Mouse (Mus musculus) lung, adult 18-20 months (tissue): ENCODE data around the gene Prrt2.

Experiments
- DNase-seq, 2 experiments: peaks; one replicate each; pipeline ENCODE4 v3.0.0; 2022; ENCODE audit warnings: mixed read lengths in 2 of 2

The Prrt2 gene

DNA sequence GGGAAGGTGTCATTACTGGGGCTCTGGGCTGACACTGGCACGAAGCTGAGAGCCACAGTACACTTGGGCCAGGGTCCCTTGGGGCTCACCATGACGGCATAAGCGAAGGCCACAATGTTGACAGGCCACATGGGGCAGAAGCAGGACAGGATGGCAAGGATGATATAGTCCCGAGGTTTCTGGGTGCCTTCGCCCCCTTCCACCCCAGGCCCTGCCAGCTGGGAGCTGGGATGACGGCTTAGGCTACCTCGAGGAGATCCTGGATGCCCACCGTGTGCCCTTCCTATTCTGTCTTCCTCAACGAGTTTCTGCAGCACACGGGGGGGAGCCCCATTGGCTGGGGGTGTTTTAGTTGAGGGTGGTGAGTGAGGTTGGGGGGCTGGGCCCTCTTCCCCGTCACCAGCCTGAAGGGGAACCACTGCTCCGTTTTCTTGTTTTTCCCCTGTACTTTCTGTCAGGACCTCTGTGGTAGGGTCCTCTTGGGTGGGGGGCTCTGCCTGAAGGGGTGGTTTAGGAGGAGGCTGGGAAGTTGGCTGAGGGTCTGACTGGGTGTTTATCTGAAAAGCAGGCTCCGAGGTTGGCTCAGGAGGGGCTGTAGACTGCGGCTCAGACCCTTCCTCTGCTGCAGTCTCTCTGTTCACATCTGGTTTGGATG is 1.6 kb downstream of the Prrt2 start:
- DNase-seq = no peak

DNA sequence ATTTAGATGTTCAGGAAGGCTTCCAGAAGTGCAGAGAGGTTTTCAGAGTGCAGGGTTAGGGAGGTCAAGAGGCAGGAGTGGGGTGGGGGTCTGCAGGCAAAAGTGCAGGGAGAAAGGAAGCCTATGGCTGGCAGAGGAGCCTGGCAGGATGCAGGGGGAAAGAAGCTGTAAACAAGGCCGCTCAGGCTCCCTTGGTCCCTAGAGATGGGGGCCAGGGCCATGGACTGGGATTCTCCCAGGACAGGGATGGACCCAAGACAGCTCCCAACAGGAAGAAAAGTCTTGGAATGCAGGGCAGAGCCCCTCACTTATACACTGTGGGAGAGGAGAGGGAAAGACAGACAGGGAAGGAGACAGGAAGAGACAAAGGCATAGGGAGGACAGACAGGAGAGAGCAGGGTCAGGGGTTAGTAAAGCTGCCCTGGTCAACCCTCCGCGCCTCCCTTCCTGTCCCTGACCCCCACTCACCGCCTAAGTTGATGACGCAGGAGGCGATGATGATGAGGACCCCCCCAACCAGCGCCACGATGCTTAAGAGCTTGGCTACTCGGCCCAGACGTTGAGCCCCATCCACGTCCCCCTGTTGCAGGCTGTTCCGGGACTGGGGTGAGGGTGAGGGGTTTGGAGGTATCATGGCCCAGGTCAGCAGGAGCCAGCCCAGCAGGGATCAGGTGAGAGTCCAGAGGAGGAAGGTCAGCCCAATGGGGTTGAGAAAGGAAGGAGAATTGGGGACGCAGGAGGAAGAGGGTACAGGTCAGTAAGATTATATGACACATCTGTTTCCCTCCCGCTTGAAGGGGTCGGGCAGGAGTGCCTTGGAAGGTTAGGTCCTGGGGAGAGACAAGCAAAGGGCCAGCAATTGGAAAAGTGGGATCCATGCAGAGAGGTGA is 2.4 kb downstream of the Prrt2 start:
- DNase-seq = no peak

DNA sequence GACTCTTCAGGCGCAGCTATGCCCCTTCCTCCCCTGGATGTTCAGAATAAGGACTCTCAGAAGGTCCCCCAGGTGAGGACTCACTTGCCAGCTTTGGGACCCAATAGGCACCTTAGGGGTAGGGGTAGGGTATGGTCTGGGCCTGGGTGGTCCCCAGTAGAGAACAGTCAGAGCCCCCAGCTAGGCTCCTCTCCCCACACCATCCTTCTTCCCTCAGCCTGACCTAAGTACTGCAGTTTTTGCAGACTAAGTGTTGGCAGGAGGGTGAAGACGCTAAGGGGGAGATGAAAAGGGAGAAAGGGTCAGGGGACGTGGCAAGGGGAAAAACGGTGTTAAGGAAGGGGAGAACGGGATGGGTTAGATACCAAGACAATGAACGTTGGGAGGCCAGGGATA is 3.1 kb downstream of the Prrt2 start:
- no peak for DNase-seq

DNA sequence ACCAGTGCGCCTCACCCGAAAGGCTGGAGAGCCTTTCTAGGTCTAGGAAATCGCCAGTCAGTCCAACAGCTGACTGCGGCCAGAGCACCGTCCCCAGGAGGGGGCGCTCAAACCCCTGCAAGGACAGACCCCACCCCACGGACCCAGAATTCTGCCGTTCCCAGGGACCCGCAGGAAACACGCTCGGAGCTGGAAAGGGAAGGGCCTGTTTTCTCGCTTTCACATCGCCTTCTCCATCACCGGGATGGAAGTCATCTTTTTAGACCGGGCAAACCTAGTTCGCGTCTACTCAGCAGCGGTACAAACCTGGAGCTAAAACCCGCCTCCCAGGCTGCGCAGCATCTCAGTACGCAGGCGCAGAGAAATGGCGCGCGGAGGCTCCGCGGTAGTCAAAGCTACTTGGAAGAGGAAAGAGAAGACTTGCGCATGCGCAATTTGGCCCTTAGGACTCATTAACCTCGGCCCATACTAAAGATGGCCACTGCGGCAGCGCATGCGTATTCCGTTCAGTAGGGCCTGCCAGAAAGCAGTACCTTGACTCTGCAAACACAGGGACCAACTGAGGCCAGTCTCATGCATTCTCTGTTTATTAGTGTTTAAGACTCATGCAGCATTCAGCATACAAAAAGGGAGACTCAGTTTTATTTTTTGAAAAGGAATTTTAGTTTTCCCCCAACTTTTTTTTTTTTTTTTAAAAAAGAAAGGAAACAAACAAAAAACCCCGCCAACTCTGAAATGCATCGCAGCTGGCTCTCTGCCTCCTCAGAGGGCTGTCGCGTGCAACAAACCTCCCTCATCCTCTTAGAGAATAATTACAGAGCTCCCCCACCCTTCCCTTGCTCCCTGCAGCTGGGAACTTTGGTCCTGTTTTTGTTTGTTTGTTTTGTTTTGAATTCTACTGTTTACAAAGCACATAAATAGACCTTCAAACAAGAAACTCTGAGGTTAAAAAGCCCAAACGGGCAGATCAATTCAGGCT is 3.8 kb downstream of the Prrt2 start, which contains the start of gene Pagr1a:
TSS of gene Pagr1a (minus strand) at position 382 of the 979 bp plus-strand sequence.
- peak; percentile 98 for DNase-seq

DNA sequence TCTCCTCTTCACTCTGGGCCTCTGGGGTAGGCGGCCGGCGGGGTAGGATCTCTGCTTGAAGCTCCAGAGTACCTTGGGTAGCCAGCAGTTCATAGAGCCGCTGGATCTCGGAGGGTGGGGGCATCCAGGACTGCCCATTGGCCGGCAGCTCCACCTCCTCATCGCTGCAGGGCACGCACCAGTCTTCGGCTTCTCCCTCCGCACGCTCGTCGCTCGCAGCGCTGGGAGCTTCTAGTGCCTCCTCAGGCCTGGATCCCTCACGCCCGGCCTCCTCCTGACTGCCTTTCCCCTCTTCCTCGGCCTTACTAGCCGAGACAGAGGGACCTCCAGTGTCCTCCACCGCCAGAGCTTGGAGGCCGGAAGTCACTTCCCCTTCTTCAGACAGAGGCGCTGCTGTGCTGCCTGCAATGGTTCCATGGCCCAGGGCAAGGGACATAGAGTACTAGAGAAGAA is 4.5 kb downstream of the Prrt2 start:
- peak in 1 of 2 experiments; percentile 70 for DNase-seq

DNA sequence TGATC is 4.7 kb downstream of the Prrt2 start, which contains the start of gene Pagr1b:
TSS of gene Pagr1b (minus strand) at position 4 of the 5 bp plus-strand sequence.
- DNase-seq = no peak

DNA sequence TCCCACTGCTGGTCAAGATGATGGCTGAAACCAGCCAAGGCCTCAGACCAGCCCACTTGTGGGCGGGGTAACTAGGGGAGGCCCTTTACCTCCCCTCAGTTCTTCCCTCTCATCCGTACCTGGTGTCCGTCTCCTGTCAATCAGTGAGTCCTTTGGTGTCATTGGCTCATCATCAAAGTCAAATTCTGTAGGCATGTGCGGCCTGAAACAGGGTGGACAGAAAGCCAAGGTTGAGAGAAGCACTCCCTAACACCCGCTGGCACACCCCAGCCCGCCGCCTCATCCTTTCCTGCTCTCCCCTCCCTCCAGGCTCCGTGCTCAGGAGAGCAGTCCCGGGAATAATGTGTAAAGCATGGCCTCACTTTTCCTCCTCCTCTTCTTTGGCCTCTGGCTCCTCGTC is 4.9 kb downstream of the Prrt2 start:
- peak; percentile 54 to 59 for DNase-seq

DNA sequence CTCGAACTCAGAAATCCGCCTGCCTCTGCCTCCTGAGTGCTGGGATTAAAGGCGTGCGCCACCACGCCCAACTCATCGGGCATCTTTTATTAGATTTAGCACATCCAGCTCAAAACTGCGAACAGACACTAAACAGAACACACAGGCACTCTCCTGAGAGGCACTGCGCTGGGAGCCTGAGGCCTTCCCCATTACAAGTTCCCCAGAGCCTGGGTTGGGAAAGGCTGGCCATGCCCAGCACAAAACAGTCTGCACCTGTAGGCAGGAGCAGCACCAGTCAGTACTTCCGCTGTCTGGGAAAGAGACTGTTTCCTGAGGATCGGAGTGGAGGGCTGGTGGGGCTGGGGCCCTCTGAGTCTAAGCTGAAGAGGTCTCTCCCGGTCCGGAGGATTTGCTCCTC is 6.0 kb downstream of the Prrt2 start:
- DNase-seq = no peak

DNA sequence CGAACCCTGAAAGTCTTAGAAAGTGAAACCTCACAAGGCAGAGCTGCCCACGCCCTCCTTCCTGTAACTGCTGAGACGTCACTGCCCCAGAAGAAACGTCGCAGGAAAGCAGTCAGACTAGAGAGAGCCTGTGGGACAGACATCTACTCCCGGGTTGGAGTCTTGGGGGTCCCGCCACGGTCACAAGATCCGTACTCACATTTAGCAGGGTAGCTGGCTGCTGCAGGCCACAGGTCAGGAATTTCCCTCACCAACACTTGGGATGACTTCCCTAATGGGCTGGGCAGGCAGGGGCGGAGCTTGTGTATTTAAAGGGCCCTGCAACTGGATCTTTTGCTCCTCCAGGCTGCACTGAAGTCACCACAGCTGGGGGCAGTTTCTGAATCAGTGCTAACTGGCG is 6.7 kb downstream of the Prrt2 start, which contains the start of gene Mvp:
TSS of gene Mvp (minus strand) at position 302 of the 400 bp plus-strand sequence.
- peak; percentile 83 to 86 for DNase-seq

DNA sequence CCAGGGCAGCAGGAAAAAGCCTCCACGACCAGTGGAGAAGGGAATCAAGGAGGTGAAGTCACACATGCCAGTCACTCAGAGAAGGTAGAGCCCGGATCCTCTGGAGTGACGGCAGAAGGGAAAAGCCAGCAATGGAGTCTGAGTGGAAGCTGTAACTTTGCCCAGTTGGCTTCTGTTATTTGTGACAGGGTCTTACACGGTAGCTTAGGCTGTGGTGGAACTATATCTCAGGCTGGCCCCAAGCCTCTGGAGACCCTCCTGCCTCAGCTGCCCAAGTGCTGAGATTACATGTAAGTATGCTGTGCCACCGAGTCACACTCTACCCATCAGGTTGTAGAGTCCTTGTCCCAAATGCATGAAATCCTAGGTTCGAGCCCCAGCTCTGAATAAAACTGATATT is 7.6 kb downstream of the Prrt2 start:
- no peak for DNase-seq

DNA sequence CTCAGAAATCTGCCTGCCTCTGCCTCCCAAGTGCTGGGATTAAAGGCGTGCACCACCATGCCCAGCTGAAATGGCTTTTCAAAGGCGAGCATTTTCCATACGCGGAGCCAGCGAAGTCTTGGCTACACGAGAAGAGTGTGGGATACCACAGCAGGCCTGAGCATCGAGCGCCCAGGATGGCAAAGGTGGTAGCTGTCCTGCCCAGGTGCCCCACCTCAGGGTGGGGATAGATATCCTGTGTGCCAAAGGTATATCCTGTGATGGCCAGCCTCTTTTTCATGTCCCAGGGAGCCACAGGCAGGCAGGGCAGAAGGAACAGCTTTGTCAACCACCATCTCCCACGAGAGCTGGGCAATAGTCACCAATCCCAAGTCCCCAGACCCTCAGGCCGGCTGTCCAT is 8.2 kb downstream of the Prrt2 start:
- no peak for DNase-seq

DNA sequence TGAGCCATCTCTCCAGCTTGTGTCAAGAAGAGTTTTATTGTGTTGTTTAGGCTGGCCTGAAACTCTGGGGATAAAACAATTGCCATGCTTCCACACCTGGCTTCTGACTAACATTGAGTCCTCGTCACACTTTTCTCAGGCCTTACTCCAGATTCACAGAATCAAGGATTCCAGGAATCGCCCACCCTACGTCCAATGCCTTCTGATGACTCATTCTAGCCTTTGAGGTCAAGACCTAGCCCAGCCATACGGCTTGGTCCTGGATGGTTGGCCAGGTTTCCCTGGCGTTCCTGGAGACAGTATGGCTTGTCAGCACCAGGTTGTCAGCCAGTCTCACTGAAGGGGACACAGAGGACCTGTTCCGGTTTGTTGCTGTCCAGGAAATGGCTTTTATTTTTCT is 8.6 kb downstream of the Prrt2 start:
- no peak for DNase-seq

DNA sequence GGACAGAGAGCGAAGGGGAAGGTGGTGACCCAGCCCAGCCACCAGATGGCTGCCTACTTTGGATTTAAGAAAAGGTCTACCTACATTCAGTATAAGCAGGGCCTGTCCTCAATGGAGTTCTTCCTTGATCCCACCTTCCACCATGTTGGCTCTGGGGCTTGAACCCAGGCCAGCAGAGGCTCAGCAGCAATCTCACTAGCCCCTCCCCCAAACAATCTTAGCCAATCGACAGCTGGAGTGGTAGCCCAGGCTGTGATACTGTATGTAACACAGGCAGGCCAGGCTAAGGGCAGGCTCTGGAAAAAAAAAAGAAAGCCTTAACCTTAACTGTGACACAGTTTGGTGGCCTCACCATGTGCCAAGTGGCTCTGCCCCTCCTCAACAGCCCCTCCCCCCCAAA is 9.3 kb downstream of the Prrt2 start:
- no peak for DNase-seq

DNA sequence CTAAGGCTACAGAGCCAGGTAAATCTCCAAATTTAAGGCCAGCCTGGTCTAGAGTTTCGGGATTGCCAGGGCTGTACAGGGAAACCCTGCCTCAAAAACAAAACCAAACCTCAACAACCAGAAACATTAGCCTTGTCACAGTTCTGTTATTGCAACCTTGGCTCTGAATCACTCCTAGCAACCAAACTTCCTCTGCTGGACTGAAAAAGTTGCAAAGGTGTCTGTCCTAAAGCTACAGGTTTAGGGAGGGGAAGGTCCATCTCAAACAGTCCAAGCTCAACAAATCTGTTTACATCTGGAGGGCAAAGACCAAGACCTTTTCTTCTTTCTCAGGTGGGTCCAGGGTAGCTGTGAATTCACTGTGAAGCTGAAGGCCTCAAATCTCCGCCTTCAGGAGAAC is 10.0 kb downstream of the Prrt2 start:
- DNase-seq = no peak

DNA sequence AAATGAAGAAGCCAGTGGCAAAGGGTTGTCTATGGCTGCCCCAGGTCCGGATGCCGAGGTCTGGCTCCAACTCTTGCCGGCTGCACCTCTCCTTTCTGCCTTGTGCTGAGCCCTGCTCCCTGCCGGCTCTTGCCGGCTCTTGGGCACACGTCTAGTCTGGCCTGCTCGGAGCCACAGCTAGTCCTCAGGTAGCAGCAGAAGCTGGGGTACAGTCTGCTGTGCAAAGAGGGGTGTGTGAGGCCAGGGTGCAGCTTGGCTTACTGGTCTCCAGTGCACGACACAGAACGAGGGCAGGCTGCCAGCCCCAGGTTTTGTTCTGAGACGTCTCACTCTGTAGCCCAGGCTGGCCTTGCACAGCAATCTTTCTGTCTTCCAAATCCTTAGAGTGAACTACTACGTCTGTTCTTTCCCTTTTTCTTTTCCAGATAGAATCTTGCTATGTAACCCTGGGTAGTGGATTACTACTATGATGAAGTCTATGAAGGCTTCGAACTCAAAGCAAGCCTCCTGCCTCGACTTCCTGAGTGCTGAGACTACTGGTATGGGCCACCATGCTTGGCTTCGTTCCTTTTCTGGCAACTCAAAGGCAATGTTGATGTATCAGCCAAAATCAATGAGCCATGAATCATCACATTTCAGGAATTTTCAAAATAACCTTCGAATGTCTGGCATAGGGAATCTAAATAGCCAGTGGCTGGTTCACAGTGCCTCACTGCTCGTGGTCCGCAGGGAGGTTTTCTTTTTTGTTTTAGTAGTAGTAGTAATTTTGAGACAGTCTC is 11.5 kb downstream of the Prrt2 start:
- no peak for DNase-seq

DNA sequence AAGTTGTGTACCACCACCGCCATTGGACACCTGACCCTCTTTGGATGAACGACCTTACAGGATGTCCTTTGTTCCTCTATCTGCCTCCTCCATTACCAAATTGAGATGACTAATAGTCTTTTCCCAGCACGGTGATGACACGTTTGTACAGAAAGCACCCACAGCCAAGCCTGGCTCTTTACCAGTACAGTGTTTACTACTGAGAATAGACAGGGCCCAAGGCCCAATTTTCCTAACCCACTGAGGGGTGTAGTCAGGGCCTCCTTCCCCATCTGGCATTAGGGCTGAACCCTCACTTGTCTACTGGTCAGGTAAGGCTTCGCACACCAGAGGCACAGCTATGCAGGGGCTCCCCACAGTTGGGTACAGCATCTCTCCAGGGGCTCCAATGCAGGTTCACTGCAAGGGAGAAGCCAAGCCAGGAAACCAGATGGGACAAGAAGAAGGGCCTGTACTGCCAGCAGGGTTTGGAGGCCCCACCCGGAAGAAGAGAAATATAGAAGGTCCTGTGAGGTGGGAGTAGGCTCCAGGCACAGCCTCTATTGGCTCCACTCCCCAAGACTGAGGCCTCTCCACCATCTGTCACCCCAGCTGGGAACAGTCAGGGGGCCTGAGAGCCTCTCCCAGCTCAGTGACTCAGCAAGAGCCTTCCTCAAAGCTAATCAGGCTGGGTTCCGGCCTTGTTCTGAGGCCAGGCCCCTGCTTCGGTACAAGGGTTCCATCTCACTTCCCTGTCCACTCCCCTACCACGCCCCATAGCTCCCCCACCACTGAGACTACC is 12.6 kb downstream of the Prrt2 start:
- DNase-seq = peak; percentile 75 to 80

DNA sequence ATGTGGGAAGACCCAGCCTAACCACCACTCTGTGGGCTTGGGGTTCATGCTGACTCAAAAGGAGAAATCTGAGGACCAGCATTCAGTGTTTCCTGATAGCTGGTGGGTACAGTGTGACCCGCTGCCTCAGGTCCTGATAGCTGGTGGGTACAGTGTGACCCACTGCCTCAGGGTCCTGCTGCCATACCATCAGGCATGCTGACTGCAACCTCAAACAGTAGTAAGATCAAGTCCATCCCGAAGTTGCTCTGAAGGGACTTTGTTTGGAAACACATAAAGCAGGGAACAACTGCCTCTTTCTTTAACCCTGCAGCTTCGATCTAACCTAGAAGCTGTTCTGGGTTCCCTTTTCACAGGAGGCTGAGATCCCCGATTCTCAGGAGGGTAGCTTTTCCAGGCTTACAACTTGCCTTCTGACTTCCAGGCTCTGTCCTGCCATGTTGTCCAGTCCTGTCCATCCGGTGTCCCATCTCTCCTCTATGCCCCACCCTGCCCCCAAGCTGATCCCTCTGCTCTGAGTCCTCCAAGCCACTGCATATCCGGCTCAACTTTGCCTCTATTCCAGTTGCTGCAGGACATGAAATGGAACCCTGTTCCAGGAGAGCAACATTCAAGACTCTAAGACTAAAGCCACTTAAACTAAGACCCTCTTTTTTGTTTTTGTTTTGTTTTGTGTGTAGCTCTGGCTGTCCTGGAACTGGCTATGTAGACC is 13.5 kb downstream of the Prrt2 start:
- no peak for DNase-seq

DNA sequence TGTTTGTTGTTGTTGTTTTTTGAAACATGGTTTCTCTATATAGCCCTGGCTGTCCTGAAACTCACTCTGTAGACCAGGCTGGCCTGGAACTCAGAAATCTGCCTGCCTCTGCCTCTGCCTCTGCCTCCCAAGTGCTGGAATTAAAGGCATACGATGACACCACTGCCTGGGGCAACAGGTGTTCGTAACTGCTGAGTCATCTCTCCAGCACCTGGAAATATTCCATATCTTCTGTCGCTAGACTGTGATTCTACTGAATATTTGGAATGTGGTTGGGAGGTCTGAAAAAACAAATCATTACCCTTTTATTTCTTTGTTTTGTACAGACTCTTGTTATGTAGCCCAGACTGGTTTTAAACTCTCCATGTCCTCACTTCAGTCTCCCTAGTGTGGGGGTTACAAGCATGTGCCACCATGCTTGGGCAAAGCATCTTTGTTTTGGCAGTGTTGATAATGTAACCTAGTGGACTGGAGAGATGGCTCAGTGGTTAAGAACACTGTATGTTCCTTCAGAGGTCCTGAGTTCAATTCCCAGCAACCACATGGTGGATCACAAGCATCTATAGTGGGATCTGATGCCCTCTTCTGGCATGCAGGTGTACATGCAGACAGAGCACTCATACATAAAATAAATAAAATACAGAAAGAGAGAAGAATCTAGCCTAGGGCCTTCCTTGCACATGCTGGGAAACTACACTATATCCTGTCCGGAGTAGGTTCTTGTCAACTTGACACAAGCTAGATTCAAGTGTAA is 16.7 kb downstream of the Prrt2 start:
- DNase-seq = no peak

DNA sequence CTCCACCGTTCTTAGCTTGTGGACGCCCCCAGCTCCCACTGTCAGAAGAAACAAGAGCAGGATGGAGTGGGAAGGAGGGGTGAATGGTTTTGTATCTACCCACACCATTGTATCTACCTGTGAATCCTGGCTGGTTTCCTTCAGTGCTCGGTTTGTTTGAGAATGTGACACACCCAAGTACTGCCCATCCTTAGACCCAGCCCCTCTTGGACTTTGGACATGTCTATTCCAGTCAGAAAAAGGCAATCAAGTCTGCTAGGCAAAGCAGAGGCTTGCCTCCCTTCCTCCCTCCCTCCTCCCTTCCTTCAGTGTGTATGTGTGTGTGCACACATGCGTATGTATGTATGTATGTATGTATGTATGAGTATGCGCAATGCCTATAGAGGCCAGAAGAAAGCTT is 17.4 kb downstream of the Prrt2 start:
- no peak for DNase-seq

DNA sequence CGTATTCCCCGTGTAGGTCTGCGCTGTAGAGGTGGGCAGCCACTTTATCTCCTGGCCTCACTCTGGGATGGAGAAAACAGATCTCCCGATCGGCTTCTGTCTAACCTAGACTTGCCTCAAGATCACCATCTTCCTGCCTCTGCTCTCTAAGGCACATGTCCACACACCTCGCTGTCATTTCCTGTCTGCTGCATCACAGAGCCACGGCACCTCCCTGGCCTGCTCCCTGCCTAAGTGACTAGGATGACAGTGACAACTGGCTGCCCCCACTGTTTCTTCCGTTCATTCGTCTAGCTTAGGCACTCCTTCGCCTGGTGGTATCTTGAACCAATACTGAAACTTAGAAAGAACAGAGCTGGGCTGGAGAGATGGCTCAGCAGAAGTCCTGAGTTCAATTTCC is 21.4 kb downstream of the Prrt2 start:
- DNase-seq = no peak

DNA sequence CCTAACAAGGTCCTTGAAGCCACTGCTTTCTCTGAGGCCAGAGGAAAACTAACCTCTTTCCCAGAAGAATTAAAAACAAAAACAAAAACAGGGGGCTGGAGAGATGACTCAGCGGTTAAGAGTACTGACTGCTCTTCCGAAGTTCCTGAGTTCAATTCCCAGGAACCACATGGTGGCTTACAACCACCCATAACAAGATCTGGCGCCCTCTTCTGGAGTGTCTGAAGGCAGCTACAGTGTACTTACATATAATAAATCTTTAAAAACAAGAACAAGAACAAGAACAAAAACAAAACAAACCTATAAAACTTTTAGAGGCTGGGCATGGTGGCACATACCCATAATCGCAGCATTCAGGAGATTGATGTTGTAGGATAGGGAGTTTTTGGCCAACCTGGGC is 24.6 kb downstream of the Prrt2 start:
- DNase-seq = no peak
